Mouse (Mus musculus) testis, adult 10 weeks (tissue): ENCODE measurements around the gene Gng10. TPM values are rescaled to one million over a fixed set of nuclear protein-coding genes. Genes with fewer than 3 reads are reported as not detected.

Source experiments
- polyA plus RNA-seq: library from polyadenylated mRNA; stranded (reverse); fragments of 350-450 nt; fragmentation: Illumina TruSeq; extraction: RNeasy Lipid Tissue Mini Kit (QIAGEN cat#74804); gene quantifications from one replicate; pipeline ENCODE4 v1.2.3, GENCODE M21; 2014; ENCODE audit warnings: low read depth, low replicate concordance

The Gng10 gene
- 50.9 TPM for polyA plus RNA-seq

DNA sequence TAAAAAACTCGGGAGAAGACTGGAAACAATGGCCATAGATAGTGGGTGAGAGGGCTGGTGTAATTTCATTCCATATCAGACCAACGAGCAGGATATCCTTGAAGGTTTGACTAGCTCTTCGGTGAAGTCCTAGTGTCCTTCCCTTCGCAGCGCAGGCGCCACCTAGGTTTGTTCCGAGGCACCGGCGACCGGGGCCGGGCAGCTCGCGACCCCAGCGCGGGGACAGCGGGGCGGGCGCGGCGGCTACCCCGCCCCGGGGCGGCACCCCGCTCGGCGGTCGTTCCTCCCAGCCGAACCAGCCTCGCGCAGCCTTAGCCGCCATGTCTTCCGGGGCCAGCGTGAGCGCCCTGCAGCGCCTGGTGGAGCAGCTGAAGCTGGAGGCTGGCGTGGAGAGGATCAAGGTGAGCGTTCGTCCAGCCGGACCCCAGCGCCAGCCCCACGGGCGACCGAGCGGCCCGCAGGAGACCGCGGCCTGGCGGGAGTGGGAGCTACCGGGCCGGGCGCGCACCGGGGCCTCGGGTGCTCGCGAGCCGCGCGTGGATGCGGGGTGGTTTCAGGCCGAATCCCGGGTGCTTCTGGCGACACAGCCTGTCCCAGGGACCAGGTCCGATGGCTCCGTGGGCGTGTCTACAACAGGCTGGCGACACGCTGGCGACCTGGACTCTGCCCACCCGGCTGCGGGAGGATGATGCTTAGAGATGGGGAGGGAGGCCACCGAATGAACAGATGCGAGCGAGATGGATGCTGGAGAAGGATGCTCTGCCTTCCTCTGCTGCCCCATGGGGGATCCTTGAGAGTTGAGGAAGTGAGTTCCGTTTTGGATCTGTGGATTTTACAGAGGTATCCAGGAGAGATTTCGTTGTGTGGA is at the start of gene Gng10:
Gng10 (plus strand) TSS at position 171 of the 868 bp plus-strand sequence.

DNA sequence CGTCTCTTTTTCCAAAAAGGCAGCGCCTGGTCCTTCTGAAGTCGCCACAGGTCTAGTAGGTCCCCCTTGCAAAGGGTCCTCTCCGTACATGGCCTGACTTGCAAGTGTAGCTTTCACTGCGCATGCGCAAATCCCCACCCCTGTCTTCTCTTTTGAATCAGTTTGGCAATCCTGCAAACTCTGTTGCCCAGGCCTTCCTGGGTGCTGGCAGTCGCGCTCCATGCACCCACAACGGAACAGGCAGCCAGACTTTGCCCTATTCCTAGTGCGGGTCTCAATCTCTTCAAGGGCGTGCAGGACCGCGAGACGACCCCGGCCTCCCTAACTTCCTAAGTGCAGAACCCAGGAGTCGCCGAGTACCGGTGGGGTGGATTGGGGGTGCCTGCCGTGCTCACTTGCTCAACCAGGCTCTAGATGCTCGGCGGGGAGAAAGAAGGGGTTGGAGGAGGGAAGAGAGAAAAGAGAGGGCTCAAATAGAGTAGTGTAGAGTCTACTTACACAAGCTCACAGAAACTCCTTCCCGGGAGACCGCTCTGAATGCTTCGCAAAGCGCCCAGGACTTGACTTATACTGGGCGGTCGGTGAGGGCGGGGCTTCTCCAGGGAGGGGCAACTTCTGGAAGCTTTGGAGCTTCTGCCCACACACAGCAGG is 48.2 kb upstream of the Gng10 start, which contains the start of gene Ptgr1:
Ptgr1 (minus strand) TSS at position 580 of the 651 bp plus-strand sequence.

DNA sequence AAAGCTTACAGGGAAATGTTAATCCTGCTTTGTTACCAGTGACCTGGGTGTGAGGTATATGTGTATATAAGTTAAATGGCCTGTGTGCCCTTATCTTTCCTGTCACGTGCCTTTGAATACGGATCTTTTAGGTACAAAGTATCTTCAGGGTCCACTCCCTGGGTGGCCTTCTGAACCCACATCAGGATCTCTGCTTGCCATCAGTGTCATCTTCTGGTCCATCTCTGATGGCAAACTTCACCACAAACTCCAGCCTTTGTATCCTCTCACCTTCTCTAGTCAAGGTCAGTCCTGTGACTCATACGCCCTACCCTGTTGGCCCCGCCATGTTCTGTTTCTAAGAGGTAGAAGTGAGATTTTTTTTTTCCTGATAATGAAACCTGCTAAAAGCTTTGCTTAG is 40.1 kb upstream of the Gng10 start, which contains the start of gene Dnajc25:
Dnajc25 (plus strand) TSS at position 301 of the 400 bp plus-strand sequence.

DNA sequence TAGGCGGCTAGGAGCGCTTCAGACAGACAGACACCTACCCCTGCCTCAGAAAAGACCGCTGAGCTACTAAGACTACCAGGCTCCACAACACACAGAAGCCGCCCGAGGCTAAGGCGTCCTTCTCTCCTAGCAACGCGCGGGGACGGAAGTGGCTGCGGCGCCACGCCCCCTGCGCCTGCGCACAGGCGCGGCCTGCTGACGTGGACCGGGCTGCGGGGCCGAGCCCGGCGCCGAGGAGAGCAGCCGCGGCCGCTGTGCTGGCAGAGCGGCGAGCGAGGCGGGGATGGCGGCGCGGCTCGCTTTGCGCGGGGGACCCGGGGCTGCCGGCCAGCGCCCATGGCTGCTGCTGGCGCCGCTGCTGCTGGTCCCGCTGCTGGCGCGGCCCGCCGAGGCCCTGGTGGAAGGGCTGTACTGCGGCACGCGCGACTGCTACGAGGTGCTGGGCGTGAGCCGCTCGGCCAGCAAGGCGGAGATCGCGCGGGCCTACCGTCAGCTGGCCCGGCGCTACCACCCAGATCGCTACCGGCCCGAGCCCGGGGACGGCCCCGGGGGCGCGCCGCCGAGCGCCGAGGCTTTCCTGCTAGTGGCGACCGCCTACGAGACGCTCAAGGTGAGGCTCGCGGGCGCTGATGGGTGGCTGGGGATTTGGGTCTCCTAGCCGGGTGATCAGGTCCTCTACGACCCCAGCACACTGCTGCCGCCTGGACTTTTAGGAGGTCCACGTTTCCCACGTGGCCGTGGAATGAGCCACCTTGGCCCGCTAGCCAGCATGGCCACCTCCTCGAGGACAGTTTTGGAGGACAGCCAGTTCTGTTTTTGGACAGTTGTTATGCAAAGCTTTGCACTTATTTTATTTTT is 31.7 kb upstream of the Gng10 start, which contains the start of gene Gm20503:
Gm20503 (plus strand) TSS at position 263 of the 858 bp plus-strand sequence.

Other genes with a start within 250 kb of the Gng10 start
- 0.13 TPM for gene Olfr267, start 247.4 kb upstream of the Gng10 start, polyA plus RNA-seq
- 91.5 TPM for gene Ecpas, start 122.3 kb upstream of the Gng10 start, polyA plus RNA-seq
- gene Zkscan16, start 91.5 kb upstream of the Gng10 start, polyA plus RNA-seq: 1.4 TPM
- gene Ptgr1, start 48.0 kb upstream of the Gng10 start, polyA plus RNA-seq: 11.8 TPM
- 21.1 TPM for gene Dnajc25, start 40.0 kb upstream of the Gng10 start, polyA plus RNA-seq
- not detected for gene Gm20503, start 31.9 kb upstream of the Gng10 start, polyA plus RNA-seq
- 18.7 TPM for gene AI481877, start 103.9 kb downstream of the Gng10 start, polyA plus RNA-seq
- gene Ugcg, start 154.2 kb downstream of the Gng10 start, polyA plus RNA-seq: 22.6 TPM